Mouse (Mus musculus) bone marrow, adult 2 months (tissue): ENCODE measurements around the gene Rnf182. TPM values are rescaled to one million over a fixed set of nuclear protein-coding genes. Genes with fewer than 3 reads are reported as not detected.

Source experiments
- H3K27ac ChIP-seq: fragments of 200-500 bp; 2 replicates; pipeline ENCODE4 v1.5.1; 2012; ENCODE audit warnings: low read depth, mild to moderate bottlenecking, control low read depth, inconsistent platforms, low read length; ENCODE audit not compliant: control insufficient read depth, poor library complexity, insufficient read depth
- H3K4me1 ChIP-seq: fragments of 200-500 bp; 2 replicates; pipeline ENCODE4 v1.6.1; 2011; ENCODE audit warnings: low read length; ENCODE audit not compliant: control insufficient read depth, insufficient read depth
- H3K4me3 ChIP-seq: fragments of 200-500 bp; replicated peaks from 2 replicates; pipeline ENCODE3; 2011; ENCODE audit warnings: mild to moderate bottlenecking, low read depth, low read length, control low read depth; ENCODE audit not compliant: control insufficient read depth
- CTCF ChIP-seq: fragments of 200-500 bp; IDR thresholded peaks from 2 replicates; pipeline ENCODE4 v1.5.1; 2011; ENCODE audit warnings: low read length, control low read depth; ENCODE audit not compliant: control insufficient read depth, insufficient read depth
- POLR2A ChIP-seq: fragments of 200-500 bp; IDR thresholded peaks from 2 replicates; pipeline ENCODE4 v1.6.1; 2011; ENCODE audit warnings: low read depth, mild to moderate bottlenecking, control low read depth, low read length, borderline replicate concordance; ENCODE audit not compliant: control insufficient read depth
- WGBS: fragments of 180-500 bp; shearing (Covaris S2); methylation state at CpG from one replicate; pipeline ENCODE4 v1.1.7; 2018; 5-methylcytosine and 5-hydroxymethylcytosine counted together
- polyA plus RNA-seq: library from polyadenylated mRNA; stranded (reverse); fragments of >200 nt; gene quantifications from 2 replicates; pipeline ENCODE4 v1.2.4, GENCODE M21; 2011; ENCODE audit warnings: low replicate concordance; ENCODE audit not compliant: missing spikeins, insufficient read depth, insufficient read length

The Rnf182 gene
- polyA plus RNA-seq, 1 experiment: not detected

DNA sequence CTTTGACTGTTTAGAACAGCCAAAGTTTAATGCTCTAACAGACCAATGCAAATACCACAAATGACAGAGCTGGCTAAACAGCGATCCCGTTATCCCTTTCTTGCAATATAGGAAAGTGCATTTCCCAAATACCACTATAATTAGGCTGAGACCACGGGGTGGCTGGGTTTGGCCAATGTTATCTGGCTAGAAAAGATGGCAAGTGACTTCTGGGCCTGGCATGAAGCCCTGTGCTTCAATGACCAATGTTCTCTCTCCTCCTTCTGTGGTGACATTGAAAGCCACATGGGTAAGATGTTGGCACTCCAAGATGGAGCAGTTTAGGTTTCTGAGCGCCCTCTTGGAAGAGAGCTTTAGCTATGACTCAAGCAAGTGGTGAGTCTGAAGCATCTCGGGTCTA lies 100.0 kb downstream of the Rnf182 start:
- Histone ChIP-seq H3K27ac (no peak overlapping the region), H3K4me1 (no peaks in the 10 kb centered on the region), H3K4me3 (no peak overlapping the region)
- TF ChIP-seq CTCF: no peak
- WGBS: 72% methylated on average over 5 of the region's 5 CpGs

- no peaks in the 10 kb centered on the region for H3K4me1 ChIP-seq
- 73% methylated on average over 6 of the region's 6 CpGs for WGBS
- H3K4me3 ChIP-seq: no peak overlapping the region
- no peak for TF ChIP-seq CTCF
- no peak for TF ChIP-seq POLR2A
- H3K27ac ChIP-seq: no peak overlapping the region
Observed at GRCm38 (mm10) chr13:43716514-43717036, 101.1 kb downstream of the Rnf182 start.

- TF ChIP-seq CTCF (no peak), POLR2A (no peak)
- Histone ChIP-seq H3K4me1 (no peaks in the 10 kb centered on the region), H3K27ac (no peak overlapping the region), H3K4me3 (no peak overlapping the region)
- 83% methylated on average over 7 of the region's 7 CpGs for WGBS
Observed at GRCm38 (mm10) chr13:43718173-43718572, 102.7 kb downstream of the Rnf182 start.

DNA sequence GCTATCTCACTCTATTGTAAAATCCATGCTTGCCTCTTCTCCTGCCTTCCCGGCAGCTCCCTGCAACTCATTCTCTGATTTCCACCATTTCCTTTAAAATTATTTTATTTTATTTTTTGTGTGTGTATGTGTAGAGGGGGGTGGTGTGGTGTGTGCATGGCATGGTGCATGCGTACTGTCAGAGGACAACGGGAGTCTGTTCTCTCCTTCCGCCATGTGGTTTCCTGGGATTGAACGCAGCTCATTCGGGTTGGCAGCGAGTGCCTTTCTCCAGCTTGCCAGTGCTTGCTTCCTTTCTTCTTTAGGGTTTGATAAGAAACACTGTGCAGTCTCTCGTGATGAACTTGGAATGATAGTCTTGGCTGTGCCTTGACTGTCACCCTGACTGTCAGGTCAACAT lies 105.0 kb downstream of the Rnf182 start:
- Histone ChIP-seq H3K27ac (no peak overlapping the region), H3K4me3 (no peak overlapping the region), H3K4me1 (no peaks in the 10 kb centered on the region)
- WGBS: 71% methylated on average over 8 of the region's 8 CpGs
- TF ChIP-seq POLR2A (no peak), CTCF (no peak)

Other genes starting within 250 kb of the Rnf182 start
- 69.6 and 80.5 TPM in 2 replicates for gene Nol7, start 217.3 kb upstream of the Rnf182 start, polyA plus RNA-seq
- 13.0 and 16.7 TPM in 2 replicates for gene Ranbp9, start 134.4 kb upstream of the Rnf182 start, polyA plus RNA-seq
- gene Mcur1, start 55.5 kb upstream of the Rnf182 start, polyA plus RNA-seq: 11.4 and 13.5 TPM in 2 replicates
- 3.3 and 5.8 TPM in 2 replicates for gene Cd83, start 169.1 kb downstream of the Rnf182 start, polyA plus RNA-seq